In genomic region chr5:143469628-143470027, GRCm38 (mm10) we compare ENCODE assay signal across 27 mouse cellular contexts. TPM values are rescaled to one million over a fixed set of nuclear protein-coding genes. Genes with fewer than 3 reads are reported as not detected.
DNase-seq lines count a peak whose midpoint lies in the region; ATAC-seq and TF ChIP-seq lines count a peak whose summit lies in the region.
"Had no signal": no experiment of that assay in that cellular context is flagged by ENCODE, and none has a peak within 500 bp of the region (broad histone marks: within the 10 kb centered on the region; RNA-seq: fewer than 3 reads in every experiment).

No protein-coding gene starts in this region.

- WGBS in forebrain, embryonic 11.5 days: 93% methylated on average over 8 of the region's 8 CpGs
- 96% methylated on average over 8 of the region's 8 CpGs for WGBS in forebrain, embryonic 15.5 days
- WGBS in hindbrain, embryonic 10.5 days: 93% methylated on average over 8 of the region's 8 CpGs
- 96% methylated on average over 8 of the region's 8 CpGs for WGBS in hindbrain, postnatal 0 days

- peaks cover 4% of the 10 kb centered on the region; the same call in 1 of the 2 replicates for H3K36me3 ChIP-seq in forebrain, embryonic 11.5 days (ENCODE audit: control insufficient read depth, insufficient read depth, low read length)
- H3K36me3 ChIP-seq in forebrain, embryonic 15.5 days: peaks cover 42% of the 10 kb centered on the region
- H3K36me3 ChIP-seq in hindbrain, embryonic 10.5 days: peaks cover 78% of the 10 kb centered on the region
- peaks cover 26% of the 10 kb centered on the region for H3K36me3 ChIP-seq in hindbrain, postnatal 0 days (ENCODE audit: insufficient read depth, low read length)

- H3K4me2 ChIP-seq in forebrain, embryonic 11.5 days (ENCODE audit: low read depth, low read length, severe bottlenecking): no peak overlapping the region
- H3K4me2 ChIP-seq in forebrain, embryonic 15.5 days (replicated peaks): no peak overlapping the region
- no peak overlapping the region for H3K4me2 ChIP-seq in hindbrain, postnatal 0 days (ENCODE audit: low read depth, low read length)
- H3K4me2 ChIP-seq: forebrain, embryonic 12.5 days; hindbrain, embryonic 13.5 days; limb, embryonic 15.5 days; midbrain, embryonic 15.5 days had no signal

- no peaks in the 10 kb centered on the region for H3K9me3 ChIP-seq in forebrain, embryonic 11.5 days (ENCODE audit: control insufficient read depth, low read length)
- H3K9me3 ChIP-seq in forebrain, embryonic 15.5 days: no peaks in the 10 kb centered on the region
- no peaks in the 10 kb centered on the region for H3K9me3 ChIP-seq in hindbrain, embryonic 10.5 days
- H3K9me3 ChIP-seq in hindbrain, postnatal 0 days (ENCODE audit: low read length): no peaks in the 10 kb centered on the region
- H3K9me3 ChIP-seq: forebrain, embryonic 12.5 days; G1E; hindbrain, embryonic 13.5 days; limb, embryonic 10.5 days; limb, embryonic 15.5 days; midbrain, embryonic 15.5 days had no signal

- peak; percentile 30 for DNase-seq in forebrain, embryonic 11.5 days (ENCODE audit: low spot score)
- peak; percentile 1 for DNase-seq in hindbrain, embryonic 10.5 days (ENCODE audit: low spot score)
- DNase-seq in hindbrain, postnatal 0 days (ENCODE audit: low spot score): no peak
- DNase-seq in testis, postnatal 10 days (ENCODE audit: low spot score): peak; percentile 30
- no peak for DNase-seq in testis, postnatal 14 days (ENCODE audit: low spot score)
- DNase-seq in neural tube, embryonic 10.5 days (ENCODE audit: extremely low spot score, low spot score): no peak
- DNase-seq: adrenal gland, adult 8-10 months; cerebellum, adult 11 months; cerebellum, postnatal 10 days; heart, postnatal 36 days; kidney, adult 9 months; kidney, postnatal 10 days; layer of hippocampus, adult 9-11 months; lung, postnatal 4 days; right cerebral cortex, postnatal 4 days; thymus, adult 18-20 months; thymus, postnatal 25 days had no signal

- TF ChIP-seq CTCF in hindbrain, postnatal 0 days (IDR thresholded peaks at IDR 0.05; ENCODE audit: low read depth): no peak

- no peaks in the 10 kb centered on the region for H3K27me3 ChIP-seq in forebrain, embryonic 11.5 days (ENCODE audit: control insufficient read depth, insufficient read depth, low read length)
- no peaks in the 10 kb centered on the region for H3K27me3 ChIP-seq in forebrain, embryonic 15.5 days
- H3K27me3 ChIP-seq in hindbrain, embryonic 10.5 days (ENCODE audit: insufficient read depth, poor library complexity, severe bottlenecking): no peaks in the 10 kb centered on the region
- H3K27me3 ChIP-seq in hindbrain, postnatal 0 days (ENCODE audit: insufficient read depth, low read length): no peaks in the 10 kb centered on the region
- H3K27me3 ChIP-seq: forebrain, embryonic 12.5 days; hindbrain, embryonic 13.5 days; limb, embryonic 15.5 days; midbrain, embryonic 15.5 days had no signal

- no peak for ATAC-seq in forebrain, embryonic 11.5 days (replicated peaks; ENCODE audit: low FRiP score)
- ATAC-seq in forebrain, embryonic 15.5 days (replicated peaks): no peak
- ATAC-seq in hindbrain, postnatal 0 days: no peak
- ATAC-seq: intestine, postnatal 0 days; lung, postnatal 0 days; midbrain, embryonic 15.5 days had no signal

- no peaks in the 10 kb centered on the region for H3K4me1 ChIP-seq in forebrain, embryonic 11.5 days (replicated peaks; ENCODE audit: control insufficient read depth, insufficient read depth, low read length)
- peaks cover 10% of the 10 kb centered on the region for H3K4me1 ChIP-seq in forebrain, embryonic 15.5 days
- peaks cover 13% of the 10 kb centered on the region for H3K4me1 ChIP-seq in hindbrain, embryonic 10.5 days (replicated peaks)
- H3K4me1 ChIP-seq in hindbrain, postnatal 0 days (ENCODE audit: insufficient read depth, low read length): peaks cover 4% of the 10 kb centered on the region; the same call in 1 of the 2 replicates

- no peak overlapping the region for H3K27ac ChIP-seq in forebrain, embryonic 11.5 days (ENCODE audit: low read depth, low read length)
- no peak overlapping the region for H3K27ac ChIP-seq in forebrain, embryonic 15.5 days (replicated peaks)
- no peak overlapping the region for H3K27ac ChIP-seq in hindbrain, embryonic 10.5 days
- no peak overlapping the region for H3K27ac ChIP-seq in hindbrain, postnatal 0 days
- H3K27ac ChIP-seq: forebrain, embryonic 12.5 days; limb, embryonic 10.5 days; limb, embryonic 15.5 days; midbrain, embryonic 15.5 days had no signal

- no peak overlapping the region for H3K4me3 ChIP-seq in forebrain, embryonic 11.5 days (ENCODE audit: low read depth, low read length)
- no peak overlapping the region for H3K4me3 ChIP-seq in forebrain, embryonic 15.5 days
- no peak overlapping the region for H3K4me3 ChIP-seq in hindbrain, embryonic 10.5 days
- H3K4me3 ChIP-seq in hindbrain, postnatal 0 days (ENCODE audit: low read length): no peak overlapping the region
- H3K4me3 ChIP-seq: erythroblast, embryonic 14.5 days; forebrain, embryonic 12.5 days; hindbrain, embryonic 13.5 days; limb, embryonic 10.5 days; limb, embryonic 15.5 days; midbrain, embryonic 15.5 days had no signal

- H3K9ac ChIP-seq in forebrain, embryonic 11.5 days (ENCODE audit: low read length): no peak overlapping the region
- H3K9ac ChIP-seq in forebrain, embryonic 15.5 days (replicated peaks): no peak overlapping the region
- no peak overlapping the region for H3K9ac ChIP-seq in hindbrain, postnatal 0 days (replicated peaks; ENCODE audit: low read length)
- H3K9ac ChIP-seq: forebrain, embryonic 12.5 days; hindbrain, embryonic 13.5 days; limb, embryonic 15.5 days; midbrain, embryonic 15.5 days had no signal

RNA-seq across cellular contexts. Expression of gene Daglb, which starts 5.2 kb away (rescaled TPM):
- polyA plus RNA-seq in forebrain, embryonic 11.5 days (2014; fragmentation: Nextera tagmentation; extraction: Ambion mirVana): 12.5 and 13.8 TPM in 2 replicates
- polyA plus RNA-seq in forebrain, embryonic 15.5 days (2015; fragmentation: Nextera tagmentation; extraction: Ambion mirVana): 16.2 and 16.5 TPM in 2 replicates
- polyA plus RNA-seq in hindbrain, embryonic 10.5 days (2016; fragmentation: Nextera tagmentation; extraction: Ambion mirVana): 15.6 and 16.7 TPM in 2 replicates
- 30.1 and 30.5 TPM in 2 replicates for total RNA-seq in hindbrain, postnatal 0 days (2014; rRNA removed)
- polyA plus RNA-seq in hindbrain, postnatal 0 days (2015; fragmentation: Nextera tagmentation; extraction: Ambion mirVana): 19.3 and 20.3 TPM in 2 replicates

RNA-seq across cellular contexts. Expression of gene Rac1, which starts 58.2 kb away (rescaled TPM):
- 464 and 491 TPM in 2 replicates for polyA plus RNA-seq in forebrain, embryonic 11.5 days (2014; fragmentation: Nextera tagmentation; extraction: Ambion mirVana)
- 396 and 402 TPM in 2 replicates for polyA plus RNA-seq in forebrain, embryonic 15.5 days (2015; fragmentation: Nextera tagmentation; extraction: Ambion mirVana)
- 390 and 422 TPM in 2 replicates for polyA plus RNA-seq in hindbrain, embryonic 10.5 days (2016; fragmentation: Nextera tagmentation; extraction: Ambion mirVana)
- total RNA-seq in hindbrain, postnatal 0 days (2014; rRNA removed): 143 and 148 TPM in 2 replicates
- 412 and 436 TPM in 2 replicates for polyA plus RNA-seq in hindbrain, postnatal 0 days (2015; fragmentation: Nextera tagmentation; extraction: Ambion mirVana)

Comparison
In these comparisons a context has a peak if more than half of its experiments do, and no peak if none do; other contexts are left out.
1. DNase-seq: peak in forebrain, embryonic 11.5 days (single experiment), hindbrain, embryonic 10.5 days (single experiment) and testis, postnatal 10 days (single experiment); none in hindbrain, postnatal 0 days (single experiment), testis, postnatal 14 days (single experiment) and neural tube, embryonic 10.5 days (single experiment).